Mouse (Mus musculus) 3134 (cell line): ENCODE data around the gene Galnt5.

Experiments used
- DNase-seq: peaks from one replicate; pipeline ENCODE4 v3.0.0-alpha.2; 2011; ENCODE audit warnings: low spot score; ENCODE audit not compliant: insufficient read length; ENCODE audit errors: extremely low read depth

The Galnt5 gene

GRCm38 (mm10) chr2:57997752-57998430 is at the start of gene Galnt5:
Gene Galnt5, plus strand, starts transcription at chr2:57997884.
- DNase-seq, result no peak

- DNase-seq, result no peak
Measured at GRCm38 (mm10) chr2:57951620-57952019, 46.1 kb upstream of the Galnt5 start.

- no peak for DNase-seq
Measured at GRCm38 (mm10) chr2:57960786-57961185, 36.9 kb upstream of the Galnt5 start.

GRCm38 (mm10) chr2:57982248-57982647 is 15.4 kb upstream of the Galnt5 start:
- no peak for DNase-seq

DNA sequence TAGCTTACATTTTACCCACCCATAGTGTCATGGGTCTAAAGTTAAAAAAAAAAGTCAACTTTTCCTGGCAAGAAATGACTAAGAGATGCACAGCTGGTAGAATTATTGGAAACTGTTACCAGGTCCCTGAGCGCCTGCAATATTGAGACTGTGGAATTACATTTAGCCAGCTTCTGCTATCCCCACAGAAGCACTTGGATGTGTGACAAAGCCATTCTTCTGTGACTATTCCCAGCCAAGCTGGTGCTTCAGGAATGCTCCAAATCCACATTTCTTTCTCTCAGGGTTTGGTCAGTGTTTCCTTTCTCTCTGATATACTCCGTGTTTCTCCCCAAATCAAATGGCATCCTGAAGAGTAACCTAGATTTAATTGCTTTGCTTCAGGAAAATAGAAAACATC is 6.6 kb upstream of the Galnt5 start:
- no peak for DNase-seq

GRCm38 (mm10) chr2:58001497-58001896 is 3.8 kb downstream of the Galnt5 start:
- DNase-seq, result no peak

DNA sequence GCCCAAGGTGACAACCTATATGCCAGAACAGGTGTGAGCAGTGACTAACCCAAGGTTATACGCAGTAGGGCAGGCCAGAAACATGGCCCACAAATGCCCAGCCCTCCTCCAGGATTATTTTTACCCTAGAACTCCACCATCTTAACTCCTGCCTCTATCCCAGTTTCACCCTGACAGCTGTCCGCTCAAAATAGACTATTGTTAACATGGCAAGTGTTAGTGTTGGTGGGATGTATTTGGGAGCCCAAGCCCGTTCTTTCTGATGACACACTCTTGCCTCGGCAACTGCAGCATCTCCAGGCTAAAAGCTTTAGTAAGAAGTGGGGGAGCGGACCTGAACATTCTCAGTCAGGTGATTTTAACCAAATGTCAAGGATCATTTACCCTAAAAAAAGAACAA is 9.4 kb downstream of the Galnt5 start:
- DNase-seq, result no peak

DNA sequence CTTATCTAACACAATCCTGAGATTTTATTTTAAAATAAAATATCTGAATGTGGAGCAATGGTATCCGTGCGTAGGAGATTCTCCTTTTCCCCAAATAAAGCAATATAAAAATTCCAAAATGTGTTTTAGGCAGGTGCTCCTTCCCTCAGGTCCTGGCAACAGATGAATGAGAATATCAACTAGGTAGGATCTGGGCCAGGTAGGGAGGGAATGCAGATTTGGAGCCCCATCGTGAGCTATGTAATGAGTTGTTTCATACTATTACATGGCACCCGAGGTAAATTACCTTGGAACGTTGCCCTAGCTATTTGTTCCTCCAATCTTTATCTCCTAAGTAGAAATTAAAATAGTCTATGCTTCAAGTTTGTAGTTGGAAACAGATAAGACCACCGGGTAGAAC is 25.9 kb downstream of the Galnt5 start:
- DNase-seq, result no peak

GRCm38 (mm10) chr2:58026740-58027139 is 29.1 kb downstream of the Galnt5 start:
- DNase-seq, result no peak

- peak; percentile 4 for DNase-seq
Measured at GRCm38 (mm10) chr2:58029404-58029803, 31.7 kb downstream of the Galnt5 start.

DNA sequence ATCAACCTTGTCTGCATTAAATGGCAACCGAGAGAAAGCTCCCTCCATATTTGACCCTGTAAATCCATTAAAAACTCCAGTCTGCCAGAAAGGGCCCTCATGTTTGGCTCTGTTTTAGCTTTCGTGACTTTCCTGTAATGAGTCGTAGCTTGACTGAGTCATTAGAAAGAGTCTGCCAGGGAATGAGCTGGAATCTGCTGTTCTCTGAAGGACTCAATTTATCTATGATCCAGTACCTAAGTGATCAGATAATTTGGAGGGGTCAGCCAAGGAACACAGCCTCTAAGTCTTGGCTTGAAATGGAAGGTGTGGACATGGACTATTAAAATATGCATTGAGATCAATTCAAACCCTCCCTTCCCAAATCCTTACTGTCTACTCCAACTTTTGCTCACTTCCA is 33.7 kb downstream of the Galnt5 start:
- DNase-seq, result peak; percentile 2

GRCm38 (mm10) chr2:58035635-58036034 is 38.0 kb downstream of the Galnt5 start:
- no peak for DNase-seq

DNA sequence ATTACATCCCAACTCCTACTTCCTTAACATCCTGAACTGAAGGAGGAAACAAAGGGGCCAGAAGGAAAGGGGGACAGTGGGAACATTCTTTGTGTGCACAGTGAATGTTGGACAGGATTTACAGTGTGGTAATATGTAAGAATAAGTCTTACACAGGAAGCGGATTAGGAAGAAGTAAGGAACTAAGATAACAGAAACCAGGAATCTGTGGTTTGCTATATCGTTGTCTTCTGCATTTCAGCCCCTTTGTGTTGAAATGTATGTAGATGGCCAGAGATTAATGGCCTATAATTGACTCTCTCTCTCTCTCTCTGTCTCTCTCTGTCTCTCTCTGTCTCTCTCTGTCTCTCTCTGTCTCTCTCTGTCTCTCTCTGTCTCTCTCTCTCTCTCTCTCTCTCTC is 39.2 kb downstream of the Galnt5 start:
- DNase-seq, result no peak

DNA sequence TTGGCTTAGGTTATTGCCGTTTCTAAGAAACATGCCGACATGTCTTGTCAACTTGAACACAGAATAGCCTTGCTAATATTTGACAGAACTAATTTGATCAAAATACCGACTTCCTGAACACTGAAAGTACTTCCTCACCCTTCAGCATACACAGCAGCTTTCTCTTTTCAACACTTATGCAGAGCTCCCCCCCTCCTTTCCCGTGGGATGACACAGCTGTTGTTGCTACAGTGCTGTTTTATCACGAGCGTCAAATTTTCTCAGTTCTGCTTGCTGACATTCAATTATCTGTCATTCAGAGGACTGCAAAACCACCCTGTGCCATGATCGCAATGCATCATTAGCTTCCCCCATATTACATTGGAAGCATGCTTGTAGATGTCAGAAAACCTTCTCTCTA is 44.2 kb downstream of the Galnt5 start:
- no peak for DNase-seq

DNA sequence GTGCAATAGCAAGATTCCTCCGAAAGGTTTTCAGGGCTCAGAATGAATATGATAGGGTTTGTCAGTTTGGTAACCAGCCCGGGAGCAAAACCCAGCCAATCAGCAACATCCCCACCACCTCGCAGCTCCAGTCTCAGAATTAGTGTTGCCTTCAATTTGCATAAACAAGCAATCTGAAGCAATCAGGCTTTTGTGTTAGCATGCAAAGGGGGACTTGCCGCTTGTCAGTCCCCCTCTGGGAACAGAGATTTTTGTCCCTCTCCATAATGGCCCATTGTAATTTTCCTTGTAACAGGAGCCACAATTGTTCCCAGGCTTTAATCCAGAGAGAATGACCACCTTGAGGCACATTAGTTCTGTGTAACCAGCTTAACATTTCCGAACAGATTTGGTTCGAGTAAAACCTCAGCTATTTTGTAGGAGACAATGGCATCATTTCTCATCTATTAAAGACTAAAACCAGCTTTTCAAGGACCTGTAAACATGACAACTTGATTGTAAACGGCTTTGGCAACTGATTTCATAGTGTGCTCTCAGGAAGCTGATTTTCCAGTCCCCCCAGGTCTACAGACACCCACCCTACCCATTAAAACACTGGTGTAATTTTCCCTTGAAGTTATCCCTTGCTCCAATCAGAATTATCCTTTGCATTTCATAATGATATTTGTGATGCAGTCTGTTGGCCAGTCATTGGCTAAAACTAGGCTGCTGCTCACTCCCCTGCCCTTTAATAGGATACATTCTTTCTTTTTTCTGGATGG is 55.3 kb downstream of the Galnt5 start, which contains the start of gene Ermn:
TSS of gene Ermn (minus strand) at position 44 of the 761 bp plus-strand sequence.
- DNase-seq, result no peak

DNA sequence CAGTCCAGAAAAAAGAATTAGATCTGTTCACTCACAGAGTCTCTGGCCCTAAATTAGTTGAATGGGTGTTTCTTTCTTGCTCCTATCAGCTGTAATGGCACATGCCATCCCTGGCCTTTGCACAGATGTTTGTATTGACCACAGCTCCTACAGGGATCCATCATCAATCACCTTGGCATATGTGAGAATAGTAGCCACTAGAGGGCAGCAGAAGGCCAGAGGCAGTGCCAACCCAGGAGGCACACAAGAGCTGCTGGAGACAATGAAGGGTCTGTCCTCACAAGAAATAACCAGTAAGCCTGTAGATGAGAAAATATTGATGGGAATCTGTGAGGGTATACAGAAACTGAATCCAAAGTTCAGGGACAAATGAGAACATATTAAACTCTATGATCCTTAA is 57.7 kb downstream of the Galnt5 start:
- peak; percentile 1 for DNase-seq

DNA sequence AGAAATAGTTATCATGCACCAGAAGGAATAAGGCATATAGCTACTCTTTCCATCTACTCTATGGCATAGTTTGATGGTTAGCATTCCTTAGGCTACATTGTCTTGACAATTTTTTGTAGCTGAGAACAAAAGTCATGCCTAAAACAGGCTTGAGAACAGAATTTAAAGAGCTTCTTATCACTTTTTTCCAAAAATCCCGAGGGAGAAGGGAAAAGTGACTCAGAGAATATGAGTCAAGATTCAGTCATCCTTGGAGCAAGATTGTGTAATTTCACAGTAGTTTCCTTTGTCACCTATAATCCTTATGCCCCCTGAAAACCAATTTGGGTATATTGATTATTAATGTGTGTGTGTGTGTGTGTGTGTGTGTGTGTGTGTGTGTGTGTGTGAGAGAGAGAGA is 82.2 kb downstream of the Galnt5 start:
- no peak for DNase-seq

GRCm38 (mm10) chr2:58086420-58086819 is 88.7 kb downstream of the Galnt5 start:
- DNase-seq, result no peak

DNA sequence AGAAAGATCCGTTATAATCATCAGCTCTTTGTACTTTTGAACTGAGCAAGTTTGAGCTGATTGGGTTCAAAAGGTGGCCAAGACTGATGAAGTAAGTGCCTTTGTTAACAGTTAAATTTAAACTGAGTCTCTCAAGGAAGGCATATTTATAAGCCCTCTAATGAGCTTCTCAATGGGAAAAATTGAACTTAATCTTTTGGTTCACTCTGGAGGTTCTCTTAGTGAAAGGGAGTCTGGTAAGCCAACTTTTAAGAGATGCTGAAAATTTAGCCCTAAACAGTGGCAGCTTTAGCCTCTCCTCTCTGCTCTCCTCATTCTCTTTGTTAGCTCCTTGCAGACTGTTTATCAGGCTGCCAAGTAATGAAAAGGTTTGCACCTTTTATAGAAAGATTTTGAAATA is 97.1 kb downstream of the Galnt5 start:
- no peak for DNase-seq
